Mouse (Mus musculus) adrenal gland, adult (tissue): ENCODE measurements around the gene Utp3.

Experiments
- DNase-seq, 2 experiments: peaks; one replicate each; pipeline ENCODE4 v3.0.0; 2022 to 2023; ENCODE audit warnings: low spot score in 1 of 2; ENCODE audit not compliant: inconsistent age in 2 of 2

The Utp3 gene

GRCm38 (mm10) chr5:88604641-88605358 lies 50.5 kb downstream of the Utp3 start:
- no peak for DNase-seq
